Mouse (Mus musculus): ENCODE data around the gene Gm8765.
"Not testable (repeated sequence)": the region's sequence is repeated elsewhere in the genome, so short reads cannot be mapped to it uniquely, and the experiment has no call there.

The Gm8765 gene

GRCm38 (mm10) chr13:50698012-50698411 lies at the start of gene Gm8765:
Gene Gm8765 (plus strand): TSS chr13:50698312.
- DNase-seq, result peak; percentile 15

- peak; percentile 91 for DNase-seq
Observed at GRCm38 (mm10) chr13:50648771-50649170, 49.3 kb upstream of the Gm8765 start.

GRCm38 (mm10) chr13:50750282-50750681 lies 52.2 kb downstream of the Gm8765 start:
- not testable (repeated sequence) for DNase-seq

GRCm38 (mm10) chr13:50751732-50752131 lies 53.6 kb downstream of the Gm8765 start:
- no peak for DNase-seq

GRCm38 (mm10) chr13:50752961-50753360 lies 54.8 kb downstream of the Gm8765 start:
- not testable (repeated sequence) for DNase-seq
